Mouse (Mus musculus): ENCODE results near the gene Ercc1.
A peak's percentile ranks its signal among the peaks of the same experiment; 100 is the strongest.

Ercc1 gene

DNA sequence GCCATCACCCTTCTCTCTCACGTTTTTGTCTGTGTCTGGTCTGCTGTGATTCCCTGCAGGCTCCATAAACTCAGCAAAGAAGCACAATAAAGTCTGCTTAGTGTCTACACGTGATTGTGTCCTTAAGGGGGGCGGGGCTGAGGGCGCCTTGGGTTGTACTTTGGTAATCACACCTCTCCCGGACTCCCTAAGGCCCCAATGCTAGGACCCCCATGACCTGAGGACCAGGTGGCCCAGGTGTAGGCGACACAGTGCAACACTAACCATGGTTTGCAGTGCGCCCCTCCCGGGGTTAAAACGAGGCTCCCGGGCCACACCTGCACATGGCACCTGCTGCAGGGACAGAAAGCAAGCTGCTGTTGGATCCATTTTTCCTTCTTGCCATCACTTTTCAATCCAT, 3.3 kb upstream of the Ercc1 start:
- no peak for DNase-seq

DNA sequence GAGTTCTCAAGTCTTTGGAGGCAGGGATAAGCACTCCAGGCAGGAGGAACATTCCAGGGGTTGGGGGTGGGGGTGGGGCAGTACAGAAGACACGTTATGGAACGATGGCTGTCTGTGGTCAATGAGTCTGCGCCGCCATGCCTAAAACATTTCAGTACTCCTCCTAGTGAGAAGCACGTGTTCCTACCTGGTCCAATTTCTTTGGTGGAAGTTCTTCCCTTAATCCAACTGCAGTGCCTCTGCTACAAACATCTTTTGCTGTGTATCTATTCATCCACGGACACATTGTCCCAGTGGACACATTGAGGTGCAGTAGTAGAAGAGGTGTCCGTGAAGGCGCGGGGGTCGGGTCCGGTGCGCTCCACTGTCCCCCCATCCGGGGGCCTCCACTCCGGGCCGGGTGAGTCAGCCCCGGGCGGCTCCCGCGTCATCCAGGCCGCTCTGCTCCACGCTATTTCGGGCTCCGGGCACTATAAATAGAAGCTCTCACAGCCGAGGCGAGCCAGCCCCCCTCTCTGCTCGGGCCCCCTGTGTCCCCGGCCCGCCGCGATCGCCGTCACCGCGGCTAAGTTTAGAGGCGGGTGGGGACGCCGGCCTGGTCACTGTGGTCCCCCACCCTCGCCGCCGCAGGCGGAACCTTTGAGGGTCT, 2.7 kb upstream of the Ercc1 start:
- peak; percentile 49 for DNase-seq

DNA sequence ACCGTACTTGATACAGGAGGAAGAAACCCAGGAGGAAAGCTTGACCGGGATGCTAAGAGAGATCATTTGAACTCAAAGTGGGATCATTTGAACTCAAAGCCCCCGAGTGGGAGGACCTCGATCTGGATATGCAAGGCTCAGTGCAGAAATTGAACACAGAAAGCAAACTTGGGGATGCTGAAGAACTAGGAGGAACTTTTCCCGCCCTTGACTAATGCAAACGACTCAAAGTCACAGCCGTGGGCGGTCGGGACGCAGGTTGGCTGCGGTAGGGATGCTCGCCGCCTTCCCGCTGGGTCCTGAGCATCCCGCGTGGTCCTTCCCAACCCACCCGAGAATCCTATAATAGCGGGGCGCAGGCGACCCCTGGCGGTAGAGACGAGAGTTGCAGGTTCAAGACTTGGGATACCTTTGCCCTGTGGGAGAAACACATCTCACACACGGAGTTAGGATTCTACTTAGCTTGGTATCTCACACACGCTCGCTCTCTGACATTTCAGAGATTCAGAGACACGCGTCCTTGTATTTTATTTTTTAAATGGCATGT, 2.0 kb upstream of the Ercc1 start:
- DNase-seq: peak; percentile 89

DNA sequence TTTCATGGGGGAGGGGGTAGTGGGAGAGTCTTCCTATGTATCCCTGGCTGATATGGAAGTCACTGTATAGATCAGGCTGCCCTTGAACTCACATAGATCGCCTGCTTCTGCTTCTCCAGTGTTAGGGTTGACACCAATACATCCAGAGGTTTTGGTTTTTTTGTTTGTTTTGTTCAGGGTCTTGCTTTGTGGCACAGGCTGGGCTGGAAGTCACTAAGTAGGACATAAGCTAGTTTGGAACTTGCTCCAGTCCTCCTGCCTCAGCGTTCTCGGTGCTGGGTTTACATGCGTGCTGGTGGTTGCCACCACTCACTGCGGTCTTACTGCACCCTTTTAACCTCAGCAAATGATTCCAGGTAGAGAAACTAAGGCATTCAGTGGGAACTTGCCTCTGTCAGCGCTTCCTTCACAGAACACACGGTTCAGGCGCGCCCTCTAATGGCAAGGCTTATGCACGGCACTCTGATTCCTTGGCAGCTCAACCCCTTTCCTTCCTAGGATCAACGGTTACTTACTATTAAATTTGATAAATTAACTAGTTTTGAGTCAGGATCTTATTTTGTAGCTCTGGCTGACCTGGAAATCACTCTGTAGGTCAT, 1.3 kb upstream of the Ercc1 start:
- DNase-seq: peak; percentile 88

DNA sequence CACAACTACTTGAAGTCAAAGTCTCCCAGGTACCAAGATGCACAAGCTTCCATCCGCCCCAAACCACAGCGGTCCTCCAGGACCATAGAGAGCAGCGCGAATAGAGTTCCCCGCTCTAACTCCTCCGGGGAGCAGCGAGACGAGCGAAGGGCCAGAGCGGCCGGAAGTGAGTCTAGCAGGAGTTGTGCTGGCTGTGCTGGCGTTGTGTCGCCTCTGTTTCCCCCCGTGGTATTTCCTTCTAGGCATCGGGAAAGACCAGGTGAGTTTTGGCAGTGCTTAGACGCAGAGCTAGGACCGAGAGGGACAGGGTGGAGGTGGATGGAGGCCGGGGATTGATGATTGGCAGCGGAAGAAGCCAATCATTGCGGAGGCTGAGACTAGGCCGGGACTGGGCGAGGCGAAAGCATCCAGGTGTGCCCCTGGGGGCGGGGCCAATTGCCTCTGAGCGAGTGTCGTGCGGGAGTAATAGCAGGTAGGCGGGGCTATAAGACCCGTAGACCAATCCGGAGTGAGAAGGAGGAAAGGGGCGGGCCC, 427 bp downstream of the Ercc1 start:
- peak; percentile 99 for DNase-seq

DNA sequence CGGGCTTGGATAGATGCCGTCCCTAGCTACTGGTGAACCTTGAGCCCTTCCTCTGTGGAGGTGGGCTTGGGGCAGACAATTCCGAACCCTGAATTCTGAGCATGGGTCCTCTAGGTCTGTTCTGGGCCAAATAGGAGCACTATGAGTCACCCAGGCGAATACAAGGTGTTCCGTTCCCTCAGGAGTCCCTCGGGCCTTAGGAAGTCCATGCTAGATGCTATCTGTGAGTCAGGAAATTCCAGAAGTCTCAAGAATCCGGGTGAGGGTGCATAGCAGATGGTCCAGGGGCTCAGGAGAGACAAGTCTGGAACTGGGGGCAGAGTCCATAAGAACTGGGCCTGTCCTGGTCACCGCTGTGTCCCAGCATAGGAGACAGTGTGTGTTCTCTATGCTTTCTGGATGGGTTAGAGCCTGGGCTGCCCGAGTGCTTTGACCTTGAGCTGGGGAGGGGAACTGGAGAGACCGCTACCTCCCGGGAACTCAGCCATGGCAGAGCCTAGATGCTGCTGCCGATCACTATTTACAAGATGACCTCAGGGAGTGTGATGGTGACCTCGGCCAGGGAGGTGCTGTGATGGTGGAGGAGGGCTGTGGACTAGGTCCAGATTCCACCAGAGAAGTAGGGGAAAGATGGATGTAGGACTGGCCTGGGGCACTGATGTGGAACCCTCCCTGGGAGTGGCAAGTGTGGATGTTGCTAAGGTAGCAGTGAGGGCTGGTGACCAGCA, 4.8 kb downstream of the Ercc1 start:
- no peak for DNase-seq

DNA sequence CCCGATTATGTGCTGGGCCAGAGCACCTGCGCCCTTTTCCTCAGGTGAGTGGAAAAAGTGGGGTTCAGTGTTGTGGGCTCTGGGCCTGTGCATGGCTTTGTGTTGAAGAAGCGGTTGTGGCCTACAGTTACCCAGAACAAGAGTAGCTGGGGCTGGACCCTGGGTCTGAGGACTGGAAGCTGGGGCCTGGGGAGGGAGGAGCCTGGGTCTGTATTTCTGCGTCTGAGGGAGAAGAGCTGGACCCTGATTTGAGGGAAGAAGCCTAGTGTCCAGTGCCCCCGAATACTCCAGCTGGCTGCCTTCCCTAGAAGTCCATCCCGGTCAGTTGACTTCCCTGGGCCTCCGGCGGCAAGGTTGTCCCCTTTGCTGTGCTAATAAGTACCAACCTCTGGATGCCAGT, 5.6 kb downstream of the Ercc1 start:
- DNase-seq: no peak

DNA sequence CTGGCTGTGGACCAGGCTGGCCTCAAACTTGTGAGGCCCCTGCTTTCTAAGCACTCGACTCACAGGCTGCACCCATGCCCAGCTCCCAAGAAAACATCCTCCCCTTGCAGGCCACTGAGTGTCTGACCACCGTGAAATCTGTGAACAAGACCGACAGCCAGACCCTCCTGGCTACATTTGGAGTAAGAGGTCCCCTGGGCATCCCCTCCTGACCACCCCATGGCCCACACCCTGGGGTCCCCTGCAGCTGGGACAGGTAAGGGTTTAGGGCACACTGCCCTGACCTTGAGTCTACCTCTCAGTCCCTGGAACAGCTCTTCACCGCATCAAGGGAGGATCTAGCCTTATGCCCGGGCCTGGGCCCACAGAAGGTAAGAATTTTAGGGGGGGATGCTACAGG, 10.4 kb downstream of the Ercc1 start:
- no peak for DNase-seq

DNA sequence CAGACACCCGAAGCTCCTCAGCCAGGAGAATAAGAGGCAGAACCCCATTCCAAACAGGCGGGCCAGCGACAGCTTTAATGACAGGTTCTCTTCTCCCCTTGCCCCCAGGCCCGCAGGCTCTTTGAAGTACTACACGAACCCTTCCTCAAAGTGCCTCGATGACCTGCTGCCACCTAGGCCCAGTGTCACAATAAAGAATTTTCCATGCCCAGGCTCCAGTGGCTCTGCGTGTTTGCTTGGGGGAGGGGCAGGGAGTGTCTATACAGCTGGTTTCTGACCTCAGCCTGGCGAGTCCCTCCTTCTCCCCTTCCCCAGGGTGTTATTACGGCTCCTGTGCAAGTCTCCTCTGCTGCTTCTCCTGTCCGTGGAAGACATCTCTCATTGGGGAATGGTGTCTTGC, 11.7 kb downstream of the Ercc1 start:
- no peak for DNase-seq

DNA sequence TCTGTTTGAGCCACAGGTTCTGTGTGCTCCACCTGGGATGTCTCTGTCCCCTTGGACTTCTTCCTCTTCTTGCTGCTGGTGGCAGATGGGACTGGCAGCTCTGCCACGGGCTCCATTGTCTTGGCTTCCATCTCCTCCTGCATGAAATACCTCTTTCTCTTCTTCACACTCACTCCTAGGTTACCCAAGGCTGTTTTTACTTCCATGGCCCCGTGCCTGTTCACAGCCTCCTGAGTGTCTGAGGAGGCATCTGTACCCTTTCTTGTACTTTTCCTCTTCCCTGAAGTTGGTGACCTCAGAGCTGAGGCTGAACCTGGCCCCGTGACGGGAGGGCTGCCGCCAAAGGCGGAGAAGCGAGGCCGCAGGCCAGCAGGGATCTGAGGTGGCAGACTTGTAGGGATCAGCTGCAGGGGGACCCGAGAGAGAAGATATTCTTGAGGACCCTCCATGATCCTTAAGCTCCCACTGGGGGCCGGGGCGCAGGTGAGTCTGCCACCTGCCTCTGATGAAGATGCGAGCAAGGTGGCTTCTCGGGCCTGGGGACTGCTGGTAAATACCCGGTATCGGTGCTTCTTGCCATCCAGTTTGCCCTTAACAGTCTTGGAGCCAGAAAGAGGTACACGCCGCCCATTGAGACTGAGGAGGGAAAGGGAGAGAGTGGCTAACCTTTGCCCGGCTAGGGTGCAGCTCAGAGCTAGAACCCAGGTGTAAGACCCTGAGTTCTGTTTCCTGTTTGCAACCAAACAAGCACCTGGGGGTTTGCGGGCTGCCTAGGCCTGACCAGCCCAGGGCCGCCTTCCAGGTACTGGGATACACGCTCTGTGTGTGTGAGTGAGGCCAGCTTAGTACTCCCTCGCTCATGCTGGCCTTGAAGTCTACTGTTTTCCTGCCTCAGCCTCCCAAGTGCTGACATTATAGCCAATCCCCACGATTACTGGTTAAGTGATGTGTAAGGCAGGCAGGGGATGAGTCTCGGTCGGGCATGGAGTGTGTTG, 13.1 kb downstream of the Ercc1 start:
- DNase-seq: no peak

DNA sequence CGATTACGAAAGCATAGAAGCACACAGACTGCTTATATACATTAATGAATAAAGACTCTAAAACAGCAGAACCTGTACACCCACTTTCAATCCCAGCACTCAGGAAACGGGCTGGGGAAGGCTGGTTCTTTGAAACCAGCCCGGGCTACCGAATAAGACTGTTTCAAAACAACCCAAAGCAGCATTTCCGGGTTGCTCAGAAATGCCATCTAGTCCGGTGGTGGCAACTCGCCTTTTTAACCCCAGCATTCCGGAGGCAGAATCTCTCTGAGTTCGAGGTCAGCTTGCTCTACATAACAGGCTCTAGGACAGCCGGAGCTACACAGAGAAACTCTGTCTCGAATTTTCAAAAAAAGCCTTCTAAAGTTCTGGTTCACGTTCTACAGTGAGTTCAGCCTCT, 14.1 kb downstream of the Ercc1 start:
- DNase-seq: no peak

DNA sequence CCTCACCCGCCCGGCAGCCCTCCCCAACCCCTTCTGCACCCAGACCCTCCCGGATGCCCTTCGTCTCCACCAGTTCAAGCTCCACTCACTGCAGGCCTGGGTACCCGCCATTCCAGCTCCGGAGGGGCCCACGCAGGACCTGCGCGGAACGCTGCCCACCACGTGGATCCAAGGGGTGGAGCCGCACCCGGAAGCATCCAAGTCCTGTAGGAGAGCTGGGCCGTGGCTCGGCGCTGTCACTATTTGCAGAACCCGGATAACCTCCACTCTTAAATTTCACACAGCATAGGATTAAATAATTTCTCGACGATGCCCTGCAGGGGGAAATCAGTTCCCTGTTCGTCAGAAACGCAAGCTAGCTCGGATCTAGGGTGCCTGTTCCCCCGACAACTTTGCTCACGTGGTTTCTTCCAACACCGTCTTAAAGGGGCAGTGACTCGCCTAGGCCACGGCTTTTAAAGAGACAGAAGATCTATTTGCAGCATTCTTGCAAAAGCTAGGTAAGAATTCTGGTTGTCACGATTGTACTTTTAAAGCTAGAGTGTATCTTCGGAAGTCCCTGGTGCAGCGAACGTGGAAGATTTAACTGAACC, 14.8 kb downstream of the Ercc1 start, which contains the start of the genes Cd3eap and Ppp1r13l:
TSS of gene Cd3eap (minus strand) at position 185 of the 593 bp plus-strand sequence.
TSS of gene Ppp1r13l (plus strand) at position 451 of the 593 bp plus-strand sequence.
- peak; percentile 91 for DNase-seq

DNA sequence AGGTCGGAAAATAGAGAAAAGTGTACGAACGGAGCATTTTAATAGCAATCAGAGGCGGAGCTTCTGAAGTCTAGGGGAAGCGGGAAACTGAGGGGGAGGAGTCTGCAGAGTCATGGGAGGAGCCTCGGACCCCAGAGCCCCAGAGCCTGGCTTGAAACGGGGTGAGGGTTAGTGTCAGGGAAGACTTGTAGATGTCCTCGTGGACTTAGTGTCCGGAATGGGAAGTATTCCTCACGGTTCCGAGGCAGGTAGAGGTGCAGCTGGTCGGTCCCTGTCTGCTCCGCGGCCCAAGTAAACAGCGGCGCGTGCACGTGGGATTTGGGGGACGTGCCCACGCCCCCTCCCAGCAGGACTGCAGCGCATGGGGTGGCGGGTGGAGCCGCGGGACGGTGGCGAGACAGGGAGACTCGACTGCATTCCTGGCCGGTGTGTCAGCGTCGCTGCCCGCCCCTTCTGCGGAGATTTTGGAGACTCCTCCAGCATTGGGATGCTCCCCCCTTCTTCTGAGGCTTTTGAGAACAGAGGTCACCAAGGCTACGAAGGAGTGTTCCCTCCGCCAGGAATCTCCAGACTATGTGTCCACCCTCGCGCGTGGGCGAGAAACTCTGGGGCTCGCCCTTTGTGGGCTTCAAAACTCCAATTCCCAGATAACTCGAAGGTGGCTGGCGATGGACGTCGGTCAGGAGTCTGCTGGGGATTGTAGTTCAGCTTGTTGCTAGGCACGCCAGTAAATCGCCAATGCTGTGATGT, 15.5 kb downstream of the Ercc1 start:
- peak; percentile 89 for DNase-seq

DNA sequence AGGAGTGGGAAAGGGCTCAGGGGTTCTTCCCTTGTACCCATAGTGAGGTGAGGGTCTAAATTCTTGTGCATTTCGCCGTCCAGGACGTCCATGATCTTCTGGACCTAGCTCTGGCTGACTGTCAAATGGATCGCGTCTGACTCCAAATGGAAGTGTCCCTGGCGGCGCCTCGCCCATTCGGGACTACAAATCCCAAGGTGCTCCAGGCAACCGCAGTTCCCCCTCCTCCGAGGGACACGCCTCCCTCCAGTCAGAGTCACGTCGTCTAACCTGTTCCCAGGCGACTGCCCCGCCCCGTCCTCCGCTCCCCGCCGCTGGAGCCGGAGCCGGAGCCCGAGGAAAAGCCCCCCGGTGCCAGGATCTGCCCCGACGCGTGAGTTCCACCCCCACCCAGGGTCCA, 16.4 kb downstream of the Ercc1 start:
- DNase-seq: peak; percentile 93

DNA sequence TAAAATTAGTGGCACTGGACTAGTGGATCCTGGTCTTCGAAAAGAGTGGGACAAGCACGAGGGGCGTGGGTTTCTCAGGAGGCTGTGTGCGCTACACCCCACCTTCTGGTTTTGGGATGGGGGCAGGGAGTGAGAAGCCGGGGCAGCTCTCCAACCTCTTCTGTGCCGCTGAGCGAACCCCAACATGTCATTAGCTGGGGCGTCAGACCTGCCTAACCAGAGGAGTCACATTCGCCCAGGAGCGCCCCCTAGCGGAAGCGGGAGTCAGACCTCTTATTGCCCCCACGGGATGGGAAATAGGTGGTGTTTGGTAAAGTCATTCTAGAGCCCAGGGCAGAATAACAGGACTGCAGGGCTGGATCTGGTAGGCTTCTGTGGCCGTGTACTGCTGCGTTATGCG, 17.1 kb downstream of the Ercc1 start:
- DNase-seq: peak; percentile 78

DNA sequence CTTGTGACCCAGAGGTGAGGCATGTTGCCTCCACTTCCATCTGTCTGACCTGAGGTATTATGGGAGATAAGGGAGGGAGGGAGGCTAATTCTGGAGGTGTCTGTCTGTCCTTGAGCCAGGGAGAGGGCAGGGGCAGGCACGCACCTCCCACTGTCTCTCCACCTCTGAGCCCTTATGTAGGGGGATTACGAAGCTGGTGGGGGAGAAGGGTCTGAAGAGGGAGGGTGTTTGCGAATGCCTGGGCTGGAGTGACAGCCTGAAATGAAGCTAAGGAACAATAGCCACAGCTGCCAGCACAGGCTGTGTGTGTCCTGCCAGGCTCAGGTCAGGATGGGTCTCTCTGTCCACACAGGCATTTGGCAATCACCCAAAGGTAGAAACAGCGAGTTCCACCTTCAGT, 17.7 kb downstream of the Ercc1 start:
- DNase-seq: no peak

DNA sequence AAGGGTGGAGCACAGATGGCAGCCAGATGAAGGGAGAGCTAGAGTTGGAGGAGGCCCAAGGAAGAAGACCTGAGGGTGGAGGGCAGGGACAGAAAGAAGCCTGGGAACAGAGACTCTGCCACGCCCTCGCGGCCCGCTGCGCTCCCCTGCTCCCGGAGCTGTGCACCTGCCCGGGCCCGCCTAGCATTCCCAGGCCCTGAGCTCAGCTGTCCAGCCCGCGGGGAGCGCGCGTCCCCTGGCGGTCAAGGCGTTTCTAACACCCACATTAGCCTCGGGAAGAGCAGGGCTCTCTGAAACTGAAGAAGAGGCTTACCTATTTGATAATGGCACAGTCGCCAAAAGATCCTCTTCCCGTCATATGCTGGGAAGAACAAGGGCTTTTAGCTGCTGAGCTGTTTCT, 19.3 kb downstream of the Ercc1 start:
- peak; percentile 78 for DNase-seq

DNA sequence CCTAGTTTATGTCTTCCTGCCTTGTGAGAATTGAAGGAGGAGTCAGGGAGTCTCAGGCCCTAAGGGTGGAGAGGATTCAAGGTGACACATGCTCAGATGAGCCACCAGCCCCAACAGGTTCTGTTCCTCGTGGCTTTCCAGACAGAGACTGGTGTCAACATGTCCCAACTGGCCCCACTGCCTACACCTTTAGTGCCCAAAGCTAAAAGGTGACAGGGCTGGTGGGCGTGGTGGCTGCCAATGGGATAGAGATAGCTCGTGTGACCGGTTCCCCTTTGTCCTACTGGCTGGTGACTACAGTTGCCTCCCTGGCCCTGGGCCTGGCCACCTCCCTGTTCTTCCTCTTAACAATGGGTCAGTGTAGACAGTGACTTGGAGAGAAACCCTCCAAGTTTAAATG, 20.8 kb downstream of the Ercc1 start:
- no peak for DNase-seq

DNA sequence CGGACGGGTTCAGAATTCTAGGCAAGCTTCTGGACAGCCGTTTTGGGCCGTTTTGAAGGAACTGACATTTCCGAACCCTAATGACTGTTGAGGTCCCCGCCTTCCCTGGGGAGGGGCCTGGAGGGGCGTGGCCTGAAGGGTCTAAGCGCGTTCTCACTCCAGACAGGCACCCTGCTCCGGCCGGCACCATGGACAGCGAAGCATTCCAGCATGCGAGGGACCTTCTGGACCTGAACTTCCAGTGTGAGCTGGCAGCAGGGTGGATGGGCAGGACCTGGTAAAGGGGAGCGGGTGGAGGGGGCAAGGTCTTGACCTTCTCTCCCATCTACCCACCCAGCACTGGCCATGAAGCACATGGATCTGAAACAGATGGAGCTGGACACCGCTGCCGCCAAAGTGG, 23.8 kb downstream of the Ercc1 start:
- DNase-seq: peak; percentile 58

DNA sequence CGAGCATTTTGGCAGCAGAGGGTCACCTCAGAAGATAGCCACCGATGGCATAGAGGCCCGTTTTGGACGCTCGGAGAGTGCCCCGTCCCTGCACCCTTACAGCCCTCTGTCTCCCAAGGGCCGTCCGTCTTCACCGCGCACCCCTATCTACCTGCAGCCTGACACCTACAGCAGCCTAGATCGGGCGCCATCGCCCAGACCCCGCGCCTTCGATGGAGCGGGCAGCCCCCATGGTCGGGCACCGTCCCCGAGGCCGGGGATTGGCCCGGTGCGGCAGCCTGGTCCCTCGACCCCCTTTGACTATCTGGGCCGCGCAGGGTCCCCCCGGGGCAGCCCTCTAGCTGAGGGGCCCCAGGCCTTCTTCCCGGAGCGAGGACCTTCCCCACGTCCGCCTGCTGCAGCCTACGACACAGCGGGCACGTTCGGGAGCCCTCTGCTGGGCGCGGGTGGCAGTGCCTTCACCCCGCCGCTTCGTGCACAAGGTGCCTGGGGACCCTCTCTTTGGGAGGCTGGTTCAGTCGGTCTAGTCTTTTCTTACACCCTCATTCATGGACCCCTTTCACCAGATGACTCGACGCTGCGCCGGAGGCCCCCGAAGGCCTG, 25.3 kb downstream of the Ercc1 start:
- DNase-seq: peak; percentile 80

DNA sequence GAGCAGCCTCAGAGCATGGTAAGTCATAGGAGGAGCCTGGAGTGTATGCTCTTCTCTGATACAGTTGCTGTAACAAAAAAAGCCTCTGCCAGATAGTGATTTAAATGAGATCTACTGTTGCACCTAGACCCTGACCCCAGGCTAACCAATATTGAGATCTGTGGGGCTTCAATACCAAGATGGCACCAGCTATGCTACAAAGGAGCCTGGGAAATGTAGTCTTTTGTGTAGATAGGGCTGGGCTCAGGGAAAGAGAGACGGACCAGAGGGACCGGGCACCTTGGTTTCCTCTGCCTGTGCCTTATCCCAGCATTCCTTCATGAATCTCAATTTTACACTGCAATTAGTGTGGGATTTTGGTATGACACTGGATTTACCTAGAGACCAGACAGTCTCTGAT, 28.8 kb downstream of the Ercc1 start:
- no peak for DNase-seq
